Mouse (Mus musculus): ENCODE results near the gene Pcid2.

GRCm38 (mm10) chr8:13107990-13108638 lies 2.9 kb upstream of the Pcid2 start:
- TF ChIP-seq CTCF (IDR thresholded peaks at IDR 0.05; ENCODE audit: borderline replicate concordance, insufficient read depth, low read length) (no peak), POLR2A (IDR thresholded peaks at IDR 0.05; ENCODE audit: low read depth, low read length) (no peak)

Measured in embryonic fibroblast, embryonic 13.5 days (primary cell).